Mouse (Mus musculus) bone marrow, adult 2 months (tissue): ENCODE results near the gene Eno3. TPM values are rescaled to one million over a fixed set of nuclear protein-coding genes. Genes with fewer than 3 reads are reported as not detected.
A peak's percentile ranks its signal among the peaks of the same experiment; 100 is the strongest.

Experiments
- H3K27ac ChIP-seq: fragments of 200-500 bp; 2 replicates; pipeline ENCODE4 v1.5.1; 2012; ENCODE audit warnings: low read depth, mild to moderate bottlenecking, control low read depth, inconsistent platforms, low read length; ENCODE audit not compliant: control insufficient read depth, poor library complexity, insufficient read depth
- H3K4me1 ChIP-seq: fragments of 200-500 bp; 2 replicates; pipeline ENCODE4 v1.6.1; 2011; ENCODE audit warnings: low read length; ENCODE audit not compliant: control insufficient read depth, insufficient read depth
- H3K4me3 ChIP-seq: fragments of 200-500 bp; replicated peaks from 2 replicates; pipeline ENCODE3; 2011; ENCODE audit warnings: mild to moderate bottlenecking, low read depth, low read length, control low read depth; ENCODE audit not compliant: control insufficient read depth
- CTCF ChIP-seq: fragments of 200-500 bp; IDR thresholded peaks from 2 replicates; pipeline ENCODE4 v1.5.1; 2011; ENCODE audit warnings: low read length, control low read depth; ENCODE audit not compliant: control insufficient read depth, insufficient read depth
- POLR2A ChIP-seq: fragments of 200-500 bp; IDR thresholded peaks from 2 replicates; pipeline ENCODE4 v1.6.1; 2011; ENCODE audit warnings: low read depth, mild to moderate bottlenecking, control low read depth, low read length, borderline replicate concordance; ENCODE audit not compliant: control insufficient read depth
- WGBS: fragments of 180-500 bp; shearing (Covaris S2); methylation state at CpG from one replicate; pipeline ENCODE4 v1.1.7; 2018; 5-methylcytosine and 5-hydroxymethylcytosine counted together
- polyA plus RNA-seq: library from polyadenylated mRNA; stranded (reverse); fragments of >200 nt; gene quantifications from 2 replicates; pipeline ENCODE4 v1.2.4, GENCODE M21; 2011; ENCODE audit warnings: low replicate concordance; ENCODE audit not compliant: missing spikeins, insufficient read depth, insufficient read length

Gene Eno3
- polyA plus RNA-seq, 1 experiment, result 29.8 TPM

- peaks cover 2% of the 10 kb centered on the region; the same call in 1 of the 2 replicates for H3K4me1 ChIP-seq
Measured at GRCm38 (mm10) chr11:70637764-70638163, 19.2 kb upstream of the Eno3 start.

GRCm38 (mm10) chr11:70638293-70638692, 18.7 kb upstream of the Eno3 start:
- H3K4me1 ChIP-seq, result peaks cover 2% of the 10 kb centered on the region; the same call in 1 of the 2 replicates
- H3K4me3 ChIP-seq, result no peak overlapping the region
- TF ChIP-seq CTCF, result no peak
- TF ChIP-seq POLR2A, result no peak
- peak overlapping the region; percentile 24; the same call in 1 of the 2 replicates for H3K27ac ChIP-seq
- 64% methylated on average over 1 of the region's 1 CpGs for WGBS

More at GRCm38 (mm10) chr11:70637764-70638163, 19.2 kb upstream of the Eno3 start:
- no peak overlapping the region for H3K27ac ChIP-seq
- H3K4me3 ChIP-seq, result no peak overlapping the region
- 89% methylated on average over 1 of the region's 1 CpGs for WGBS
- TF ChIP-seq POLR2A (no peak), CTCF (no peak)

DNA sequence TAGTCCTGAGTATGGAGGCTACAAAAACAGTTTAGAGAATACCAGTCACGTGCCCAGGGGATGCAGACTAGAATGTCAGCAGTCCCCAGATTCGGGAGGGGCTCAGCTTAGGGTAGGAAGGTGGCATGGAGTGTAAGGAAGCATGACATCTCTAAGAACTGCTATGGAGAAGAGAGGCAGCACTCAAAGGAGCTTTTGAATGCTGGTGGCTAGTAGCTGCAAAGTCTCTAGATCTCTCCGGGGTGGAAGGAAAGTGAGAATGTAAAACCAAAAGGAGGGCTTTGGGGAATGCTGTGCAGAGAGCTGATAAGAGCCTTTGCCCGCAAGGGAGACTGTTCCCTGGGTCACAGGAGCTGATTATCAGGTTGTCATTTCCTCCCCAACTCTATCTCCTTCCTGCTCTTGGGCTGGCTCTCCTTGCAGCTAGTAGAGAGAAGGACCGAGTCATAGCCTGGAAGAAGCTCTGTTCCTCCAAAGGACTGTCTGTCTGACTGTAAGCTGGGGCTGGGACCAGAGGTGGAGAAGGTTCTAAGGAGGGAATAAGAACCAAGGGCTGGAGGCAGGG, 18.2 kb upstream of the Eno3 start, which contains the start of gene Gp1ba:
Gp1ba (plus strand) TSS at position 409 of the 565 bp plus-strand sequence.
- Histone ChIP-seq H3K4me1 (peaks cover 2% of the 10 kb centered on the region; the same call in 1 of the 2 replicates), H3K4me3 (no peak within 1 kb of the TSS), H3K27ac (peak within 1 kb of the TSS; percentile 24; the same call in 1 of the 2 replicates)
- no peak for TF ChIP-seq CTCF
- no peak for TF ChIP-seq POLR2A
- WGBS, result 6% methylated on average over 5 of the region's 5 CpGs

GRCm38 (mm10) chr11:70639976-70640375, 17.0 kb upstream of the Eno3 start:
- WGBS, result 72% methylated on average over 8 of the region's 8 CpGs
- no peak for TF ChIP-seq POLR2A
- no peak for TF ChIP-seq CTCF
- H3K27ac ChIP-seq, result no peak overlapping the region
- peaks cover 2% of the 10 kb centered on the region; the same call in 1 of the 2 replicates for H3K4me1 ChIP-seq
- H3K4me3 ChIP-seq, result no peak overlapping the region

DNA sequence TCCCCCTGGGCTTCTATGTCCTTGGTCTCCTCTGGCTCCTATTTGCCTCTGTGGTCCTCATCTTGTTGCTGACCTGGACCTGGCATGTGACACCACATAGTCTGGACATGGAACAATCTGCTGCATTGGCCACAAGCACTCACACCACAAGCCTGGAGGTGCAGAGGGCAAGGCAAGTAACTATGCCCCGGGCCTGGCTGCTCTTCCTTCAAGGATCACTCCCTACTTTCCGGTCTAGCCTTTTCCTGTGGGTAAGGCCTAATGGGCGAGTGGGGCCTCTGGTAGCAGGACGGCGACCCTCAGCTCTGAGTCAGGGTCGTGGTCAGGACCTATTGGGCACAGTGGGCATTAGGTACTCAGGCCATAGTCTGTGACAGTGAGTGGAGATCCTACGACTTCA, 15.8 kb upstream of the Eno3 start:
- Histone ChIP-seq H3K27ac (no peak overlapping the region), H3K4me3 (no peak overlapping the region), H3K4me1 (peaks cover 4% of the 10 kb centered on the region; the same call in 1 of the 2 replicates)
- TF ChIP-seq CTCF (no peak), POLR2A (no peak)
- 72% methylated on average over 7 of the region's 7 CpGs for WGBS

DNA sequence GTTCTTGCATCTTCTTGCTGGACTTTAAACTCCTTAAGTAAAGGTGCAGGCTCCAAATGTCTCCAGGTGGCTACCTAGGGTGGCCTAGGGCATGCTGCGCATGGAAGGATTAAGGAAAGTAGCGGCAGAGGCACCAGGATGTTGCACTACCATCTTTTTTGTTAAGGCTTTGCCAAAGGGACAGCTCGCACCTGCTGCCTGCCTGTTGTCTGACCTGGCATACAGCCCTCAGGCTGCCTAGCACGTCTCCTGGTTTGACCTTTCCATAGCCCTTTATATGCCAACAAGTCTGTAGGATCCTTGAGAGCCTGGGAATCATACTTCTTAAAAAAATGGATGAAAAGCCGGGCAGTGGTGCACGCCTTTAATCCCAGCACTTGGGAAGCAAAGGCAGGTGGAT, 14.0 kb upstream of the Eno3 start:
- H3K4me1 ChIP-seq, result peaks cover 4% of the 10 kb centered on the region; the same call in 1 of the 2 replicates

GRCm38 (mm10) chr11:70644564-70645103, 12.4 kb upstream of the Eno3 start:
- no peak for TF ChIP-seq CTCF
- no peak for TF ChIP-seq POLR2A
- peaks cover 6% of the 10 kb centered on the region; the same call in 1 of the 2 replicates for H3K4me1 ChIP-seq
- 93% methylated on average over 8 of the region's 8 CpGs for WGBS
- no peak overlapping the region for H3K4me3 ChIP-seq
- no peak overlapping the region for H3K27ac ChIP-seq

More for the DNA sequence above, 14.0 kb upstream of the Eno3 start:
- 84% methylated on average over 6 of the region's 6 CpGs for WGBS
- Histone ChIP-seq H3K4me3 (no peak overlapping the region), H3K27ac (no peak overlapping the region)
- TF ChIP-seq POLR2A (no peak), CTCF (no peak)

- TF ChIP-seq CTCF (no peak; the same call in 1 of the 2 replicates), POLR2A (no peak)
Measured at GRCm38 (mm10) chr11:70645461-70646258, 11.3 kb upstream of the Eno3 start.

More at GRCm38 (mm10) chr11:70645461-70646258, 11.3 kb upstream of the Eno3 start:
- Histone ChIP-seq H3K27ac (no peak overlapping the region; the same call in 1 of the 2 replicates), H3K4me3 (peak overlapping the region; percentile 92), H3K4me1 (peaks cover 7% of the 10 kb centered on the region; the same call in 1 of the 2 replicates)
- 75% methylated on average over 12 of the region's 12 CpGs for WGBS
